Mouse (Mus musculus) kidney, postnatal 10 days (tissue): ENCODE measurements at regions not wholly inside any gene's neighbourhood (a gene's known extent, or its start where the extent isn't known, plus 50 kb on each side); places are given as distances from the start of the nearest gene placed in this dataset.

ENCODE experiments used
- DNase-seq: peaks from one replicate; pipeline ENCODE4 v3.0.0; 2021; ENCODE audit warnings: mixed read lengths

GRCm38 (mm10) chr11:89932231-89932865 is 70.3 kb downstream of the Pctp start:
- DNase-seq = no peak

GRCm38 (mm10) chr11:89929115-89929988 is 73.3 kb downstream of the Pctp start:
- DNase-seq = no peak

- no peak for DNase-seq
Measured at GRCm38 (mm10) chr11:89927483-89928156, 75.1 kb downstream of the Pctp start.

- peak; percentile 31 for DNase-seq
Measured at GRCm38 (mm10) chr11:89922551-89922950, 80.1 kb downstream of the Pctp start.

- DNase-seq = peak; percentile 79
Measured at GRCm38 (mm10) chr11:89921146-89921545, 81.5 kb downstream of the Pctp start.

- no peak for DNase-seq
Measured at GRCm38 (mm10) chr11:89915795-89916194, 86.9 kb downstream of the Pctp start.

GRCm38 (mm10) chr11:89914577-89914976 is 88.1 kb downstream of the Pctp start:
- DNase-seq = no peak

GRCm38 (mm10) chr11:89901241-89901740 is 101.4 kb downstream of the Pctp start:
- DNase-seq = no peak

GRCm38 (mm10) chr11:89898516-89898915 is 104.2 kb downstream of the Pctp start:
- no peak for DNase-seq

- DNase-seq = no peak
Measured at GRCm38 (mm10) chr11:89896854-89897253, 105.8 kb downstream of the Pctp start.

GRCm38 (mm10) chr11:89871587-89871986 is 94.1 kb upstream of the Ankfn1 start:
- no peak for DNase-seq

GRCm38 (mm10) chr11:89867575-89867974 is 90.1 kb upstream of the Ankfn1 start:
- no peak for DNase-seq

- no peak for DNase-seq
Measured at GRCm38 (mm10) chr11:89856184-89856769, 78.8 kb upstream of the Ankfn1 start.

- DNase-seq = no peak
Measured at GRCm38 (mm10) chr11:89841853-89842252, 64.4 kb upstream of the Ankfn1 start.

GRCm38 (mm10) chr11:89839671-89840327 is 62.3 kb upstream of the Ankfn1 start:
- DNase-seq = peak; percentile 73

GRCm38 (mm10) chr11:89837995-89838394 is 60.5 kb upstream of the Ankfn1 start:
- no peak for DNase-seq

- DNase-seq = no peak
Measured at GRCm38 (mm10) chr11:89836897-89837296, 59.4 kb upstream of the Ankfn1 start.

GRCm38 (mm10) chr11:89834068-89834467 is 56.6 kb upstream of the Ankfn1 start:
- no peak for DNase-seq

GRCm38 (mm10) chr11:89831577-89832110 is 54.2 kb upstream of the Ankfn1 start:
- peak; percentile 24 for DNase-seq
